Mouse (Mus musculus): ENCODE measurements around the gene Dach1. TPM values are rescaled to one million over a fixed set of nuclear protein-coding genes. Genes with fewer than 3 reads are reported as not detected.

Gene Dach1
- total RNA-seq, 2 experiments from 2014 or later: 7.1 to 12.9 TPM

DNA sequence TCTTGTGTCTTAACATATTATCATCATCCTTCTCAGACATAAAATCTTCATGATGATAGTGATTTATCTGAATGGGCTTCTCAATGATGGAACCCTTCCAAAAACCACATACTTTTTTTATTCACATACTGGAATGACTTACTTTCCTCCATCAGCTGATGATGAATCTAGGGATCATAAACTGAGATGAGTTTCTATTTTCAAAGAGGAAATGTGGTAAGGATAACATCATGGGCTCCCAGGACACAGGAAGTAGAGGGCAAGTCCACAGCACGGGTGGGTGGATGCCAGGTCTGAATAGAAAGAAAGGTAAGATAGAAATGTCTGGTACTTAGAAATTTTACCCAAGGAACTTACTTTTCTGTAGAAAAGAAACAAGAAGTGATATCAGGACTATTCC is 56.5 kb downstream of the Dach1 start:
- 0 out of 2 replicates have a peak, but pooled peaks have one; percentile 31 for ATAC-seq (replicated peaks; ENCODE audit: poor library complexity, severe bottlenecking)

DNA sequence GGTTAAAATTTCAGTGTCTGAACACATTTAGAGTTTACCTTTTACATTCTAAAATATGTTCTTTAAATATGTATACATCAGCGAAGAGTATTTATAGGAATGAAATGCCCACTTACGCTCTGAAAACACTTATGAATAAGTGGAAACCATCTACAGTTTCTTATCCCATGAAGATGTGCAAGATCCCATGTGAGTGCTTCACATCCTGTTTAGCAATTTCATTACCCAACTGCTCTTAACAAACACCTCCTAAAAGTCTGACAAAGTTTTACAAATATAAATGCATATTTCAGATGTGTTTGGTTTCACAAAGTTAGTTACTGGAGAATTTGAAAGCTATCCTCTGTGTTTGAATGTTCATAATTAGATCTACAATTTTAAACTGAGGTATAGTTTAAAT is 59.6 kb downstream of the Dach1 start:
- ATAC-seq (replicated peaks; ENCODE audit: poor library complexity, severe bottlenecking): peak; percentile 94

DNA sequence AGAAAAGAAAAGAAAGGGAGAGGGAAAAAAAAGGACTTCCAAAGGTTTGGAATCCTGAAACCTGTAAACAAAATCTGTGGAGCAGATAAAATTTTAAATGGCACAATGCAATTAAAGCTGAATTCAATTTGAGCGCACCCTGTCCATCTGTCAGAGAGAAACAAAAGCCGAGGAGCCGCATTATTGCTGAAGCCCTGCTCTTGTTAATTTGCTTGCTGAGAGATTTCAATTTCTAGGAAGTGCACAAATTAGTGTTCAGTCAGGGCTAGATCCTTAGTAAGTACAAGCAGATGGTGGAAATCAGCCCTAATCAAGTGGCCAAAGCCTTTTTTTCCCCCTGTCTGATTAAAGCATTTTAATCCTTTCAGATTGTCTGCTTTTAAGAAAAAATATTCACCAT is 60.8 kb downstream of the Dach1 start:
- no peak for ATAC-seq (replicated peaks; ENCODE audit: poor library complexity, severe bottlenecking)

DNA sequence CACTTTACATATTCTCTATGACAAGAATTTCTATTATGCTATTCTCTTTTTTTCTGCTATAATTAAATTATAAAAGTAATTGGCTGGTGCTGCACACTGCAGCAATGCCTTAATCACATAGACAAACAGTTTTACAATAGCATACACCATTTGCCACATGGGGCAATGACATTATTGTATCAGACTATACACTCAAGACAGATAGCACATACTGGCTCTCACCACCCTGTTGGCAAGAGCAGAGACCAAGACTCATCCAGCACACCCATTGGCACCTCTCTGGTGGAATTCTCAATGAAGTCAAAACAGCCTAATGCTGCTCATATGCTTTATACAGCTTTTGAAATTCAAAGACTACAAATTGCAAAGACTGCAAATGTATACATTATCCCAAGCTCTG is 63.4 kb downstream of the Dach1 start:
- no peak for ATAC-seq (replicated peaks; ENCODE audit: poor library complexity, severe bottlenecking)

DNA sequence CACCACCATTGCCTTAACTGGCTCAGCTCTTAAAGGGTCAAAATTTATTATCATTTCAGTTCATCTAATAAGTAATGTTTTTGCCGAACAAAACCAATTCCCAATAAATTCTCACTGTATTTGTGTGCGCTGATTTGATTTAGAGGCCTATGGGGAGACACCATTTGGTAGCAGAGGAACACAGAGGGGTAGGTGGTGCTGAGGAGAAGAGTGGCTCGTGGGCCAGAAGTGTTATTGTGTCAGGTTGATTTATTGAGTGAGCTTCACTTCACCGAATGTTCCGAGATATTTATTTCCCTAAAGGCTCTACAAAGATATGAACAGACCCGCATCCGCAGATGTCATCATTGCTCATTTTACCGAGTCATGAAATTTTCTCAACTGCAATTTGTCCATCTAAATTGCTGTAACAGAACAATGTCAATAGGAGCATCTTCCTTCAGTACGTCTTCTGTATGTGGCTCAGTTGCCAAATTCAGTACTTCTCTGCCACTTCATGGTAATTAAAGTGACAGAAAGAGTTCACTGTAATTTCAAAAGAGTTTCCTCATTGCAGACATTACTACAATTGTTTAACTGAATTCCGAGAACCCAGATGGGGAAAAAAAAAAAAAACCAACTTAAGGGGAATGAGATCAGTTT is 65.1 kb downstream of the Dach1 start:
- peak; percentile 59 for ATAC-seq (replicated peaks; ENCODE audit: poor library complexity, severe bottlenecking)

DNA sequence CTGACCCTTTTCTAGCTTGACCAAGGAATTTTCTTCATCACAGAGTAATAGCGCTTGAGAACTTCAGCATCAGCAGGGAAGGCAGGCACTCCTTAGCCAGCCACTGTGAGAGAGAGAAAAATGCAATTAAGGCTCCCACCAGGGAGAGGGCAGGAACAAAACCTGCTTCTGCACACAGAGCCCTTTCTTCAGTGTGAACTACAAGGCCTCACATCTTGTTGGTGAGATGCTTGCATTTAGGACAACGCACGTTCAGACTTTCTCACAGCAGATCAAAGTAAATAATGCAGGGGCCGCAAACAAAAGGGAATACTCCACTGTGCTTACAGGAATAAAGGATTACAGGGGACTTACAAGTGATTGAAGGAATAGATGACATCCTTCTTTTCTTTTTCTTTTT is 74.3 kb downstream of the Dach1 start:
- ATAC-seq (replicated peaks; ENCODE audit: poor library complexity, severe bottlenecking): no peak

DNA sequence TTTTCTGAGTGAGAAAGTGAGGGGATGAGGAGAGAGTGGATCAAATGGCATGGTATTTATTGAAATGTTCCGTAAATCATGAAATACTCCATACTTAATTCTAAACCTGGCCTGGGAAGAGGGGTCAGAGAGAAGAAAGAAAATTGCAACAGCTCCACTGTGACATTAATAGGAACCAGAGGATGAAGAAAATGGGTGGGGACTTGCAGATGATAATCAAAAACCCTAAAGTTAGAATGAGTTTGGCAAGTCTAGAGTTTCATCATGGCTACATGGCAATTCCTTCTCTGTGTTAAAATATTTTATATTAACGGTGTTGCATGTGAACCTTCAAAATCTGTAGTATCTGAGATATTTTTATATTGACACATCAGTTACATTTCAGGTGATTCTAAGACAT is 80.3 kb downstream of the Dach1 start:
- peak; percentile 42 for ATAC-seq (replicated peaks; ENCODE audit: poor library complexity, severe bottlenecking)

DNA sequence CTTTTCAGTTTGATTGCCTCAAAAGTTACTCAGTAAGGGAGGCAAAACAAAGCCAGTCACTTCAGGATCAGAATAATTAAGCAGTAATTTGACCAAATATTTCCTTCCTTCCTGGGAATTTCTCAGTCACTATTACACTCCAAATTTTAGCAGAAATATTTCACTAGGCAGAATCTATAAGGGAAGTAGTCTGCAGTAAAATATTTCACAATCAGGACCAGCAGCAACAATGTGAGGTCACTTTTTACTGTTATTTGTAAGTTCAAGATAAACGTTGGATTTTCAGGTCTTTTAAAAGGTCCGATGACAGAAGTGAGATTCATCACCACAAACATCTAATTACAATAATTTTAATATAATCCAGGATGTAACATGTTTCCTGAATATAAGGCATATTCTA is 82.2 kb downstream of the Dach1 start:
- peak; percentile 72 for ATAC-seq (replicated peaks; ENCODE audit: poor library complexity, severe bottlenecking)

DNA sequence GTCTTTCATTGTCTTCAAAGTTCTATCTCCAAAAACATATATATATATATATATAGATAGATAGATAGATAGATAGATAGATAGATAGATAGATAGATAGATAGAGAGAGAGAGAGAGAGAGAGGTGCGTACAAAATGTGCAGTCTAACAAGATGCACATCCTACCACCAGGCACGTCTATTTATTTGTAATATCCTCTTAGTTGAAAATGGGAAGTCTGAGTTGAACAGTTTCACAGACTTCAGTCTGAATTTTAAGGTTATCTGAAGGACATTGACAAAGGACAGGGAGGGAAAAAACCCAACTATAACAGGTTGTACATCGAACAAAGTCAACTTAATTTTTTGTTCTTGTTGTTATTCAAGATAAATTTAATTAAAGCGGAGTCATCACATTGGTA is 82.8 kb downstream of the Dach1 start:
- ATAC-seq (replicated peaks; ENCODE audit: poor library complexity, severe bottlenecking): peak; percentile 62

DNA sequence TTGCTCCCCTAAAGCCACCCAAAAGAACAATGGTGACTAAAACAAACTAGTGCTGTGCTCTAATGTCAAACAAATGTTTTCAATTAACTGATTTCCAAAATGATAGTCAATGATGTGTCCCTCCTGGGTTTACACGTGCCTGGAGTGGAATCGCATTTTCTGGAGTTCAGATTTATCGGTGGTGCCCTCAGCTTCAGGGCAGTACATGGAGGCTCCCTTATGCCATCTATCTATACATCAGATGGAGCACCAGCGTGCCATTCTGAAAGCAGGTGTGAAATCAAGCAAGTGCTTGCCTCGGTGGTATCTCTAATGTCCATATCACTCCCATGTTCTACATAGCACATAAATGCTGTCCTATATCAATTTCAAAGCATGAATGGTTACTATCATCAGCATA is 84.4 kb downstream of the Dach1 start:
- no peak for ATAC-seq (replicated peaks; ENCODE audit: poor library complexity, severe bottlenecking)

DNA sequence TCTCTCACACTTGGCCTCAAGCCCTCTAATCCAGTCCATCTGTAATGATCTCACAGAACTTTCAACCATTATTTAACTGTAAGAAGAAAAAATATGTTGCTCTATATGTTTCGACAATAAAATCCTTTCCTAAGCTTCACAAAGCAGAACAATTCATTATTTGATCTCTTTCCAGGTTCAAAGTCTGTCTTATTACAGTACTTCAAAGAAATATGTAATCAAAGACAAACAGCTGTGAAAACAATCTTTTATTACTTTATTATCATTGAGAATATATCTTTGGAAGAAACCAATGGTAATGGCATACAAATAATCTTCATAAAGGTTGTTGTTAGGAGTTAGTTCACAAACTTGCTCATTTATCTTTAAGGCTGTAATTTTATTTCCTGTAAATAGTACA is 84.8 kb downstream of the Dach1 start:
- ATAC-seq (replicated peaks; ENCODE audit: poor library complexity, severe bottlenecking): no peak

DNA sequence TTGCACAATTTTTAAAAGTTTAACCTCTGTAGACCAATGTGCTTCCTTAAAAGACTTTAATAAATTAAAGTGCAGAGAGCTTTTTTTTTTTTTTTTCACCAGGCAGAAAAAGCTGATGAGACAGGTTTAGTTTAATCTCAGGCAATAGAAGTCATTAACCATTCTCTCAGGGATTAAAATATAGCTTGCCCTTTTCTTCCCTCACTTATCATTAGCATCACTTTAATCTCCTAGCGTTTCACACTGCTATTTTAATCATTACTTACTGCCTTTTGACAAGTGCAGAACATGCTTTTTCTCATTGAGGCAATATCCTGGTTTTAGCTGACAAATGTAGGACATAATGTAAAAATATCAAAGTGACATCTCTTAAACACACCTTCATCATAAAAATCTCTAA is 86.1 kb downstream of the Dach1 start:
- ATAC-seq (replicated peaks; ENCODE audit: poor library complexity, severe bottlenecking): no peak

DNA sequence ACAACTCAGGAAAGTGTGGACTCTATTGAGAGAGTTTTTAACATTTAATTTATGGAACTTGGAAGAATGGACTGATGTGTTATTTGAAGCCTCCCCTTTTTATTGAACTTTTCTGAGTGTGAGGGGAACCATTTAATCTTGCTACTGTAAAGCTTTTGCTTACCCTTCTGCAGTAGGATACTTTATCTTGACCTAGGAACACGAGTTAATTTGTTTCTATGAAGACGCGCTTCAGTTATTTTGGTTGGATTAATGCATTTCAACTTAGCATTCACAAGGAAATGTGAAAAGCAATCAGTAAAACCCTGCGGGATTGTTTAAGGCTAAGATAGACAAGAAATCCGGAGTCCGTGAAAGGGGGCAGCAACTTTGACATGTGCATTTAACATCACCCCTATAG is 89.6 kb downstream of the Dach1 start:
- no peak for ATAC-seq (replicated peaks; ENCODE audit: poor library complexity, severe bottlenecking)

DNA sequence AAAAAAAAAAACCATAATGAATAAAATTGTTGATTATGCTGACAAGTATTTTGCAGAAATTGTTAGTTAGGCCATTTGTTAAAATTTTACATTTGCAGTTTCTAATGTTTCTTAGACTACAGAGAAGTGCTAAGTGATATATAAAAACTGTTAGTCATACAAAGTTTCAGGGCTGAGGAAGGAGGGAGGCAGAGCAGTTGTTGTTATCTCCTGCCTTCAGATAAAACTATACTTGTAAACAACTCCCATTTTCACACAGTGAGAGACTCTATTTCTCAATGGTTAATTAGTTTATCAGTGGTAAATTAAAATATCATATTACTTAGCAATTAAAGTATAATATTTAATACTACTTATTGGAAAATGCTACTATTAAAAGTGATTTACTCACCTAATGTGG is 91.6 kb downstream of the Dach1 start:
- ATAC-seq (replicated peaks; ENCODE audit: poor library complexity, severe bottlenecking): no peak

DNA sequence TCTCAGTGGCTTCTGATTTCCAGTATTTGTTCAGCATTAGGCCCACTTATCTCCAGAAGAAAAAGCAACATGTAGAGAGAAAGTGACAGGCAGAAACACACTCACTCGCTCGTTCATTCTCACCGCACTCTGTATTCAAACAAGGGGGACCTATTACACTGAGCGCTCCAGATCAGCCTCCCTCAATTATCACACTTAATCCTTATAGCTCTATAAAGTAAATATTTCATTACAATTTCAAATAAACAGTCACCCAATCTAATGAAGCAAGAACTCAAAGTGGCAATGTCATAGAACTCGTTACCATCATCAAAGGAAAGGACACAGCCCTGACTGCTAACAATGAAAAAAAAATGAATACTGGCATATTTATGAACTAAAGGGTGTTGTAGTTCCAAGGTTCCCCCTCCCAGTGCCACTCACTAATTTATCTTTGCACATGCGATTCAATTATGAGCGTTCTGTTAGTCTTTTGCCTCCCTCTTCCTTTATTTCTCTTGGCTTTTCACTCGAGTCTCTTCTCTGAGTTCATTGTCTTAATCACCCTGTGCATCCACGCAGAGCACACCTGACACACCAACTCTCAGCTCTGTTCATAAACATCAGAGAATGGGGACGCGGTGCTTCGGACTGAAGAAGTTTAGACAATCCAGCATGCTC is 96.0 kb downstream of the Dach1 start:
- no peak for ATAC-seq (replicated peaks; ENCODE audit: poor library complexity, severe bottlenecking)

DNA sequence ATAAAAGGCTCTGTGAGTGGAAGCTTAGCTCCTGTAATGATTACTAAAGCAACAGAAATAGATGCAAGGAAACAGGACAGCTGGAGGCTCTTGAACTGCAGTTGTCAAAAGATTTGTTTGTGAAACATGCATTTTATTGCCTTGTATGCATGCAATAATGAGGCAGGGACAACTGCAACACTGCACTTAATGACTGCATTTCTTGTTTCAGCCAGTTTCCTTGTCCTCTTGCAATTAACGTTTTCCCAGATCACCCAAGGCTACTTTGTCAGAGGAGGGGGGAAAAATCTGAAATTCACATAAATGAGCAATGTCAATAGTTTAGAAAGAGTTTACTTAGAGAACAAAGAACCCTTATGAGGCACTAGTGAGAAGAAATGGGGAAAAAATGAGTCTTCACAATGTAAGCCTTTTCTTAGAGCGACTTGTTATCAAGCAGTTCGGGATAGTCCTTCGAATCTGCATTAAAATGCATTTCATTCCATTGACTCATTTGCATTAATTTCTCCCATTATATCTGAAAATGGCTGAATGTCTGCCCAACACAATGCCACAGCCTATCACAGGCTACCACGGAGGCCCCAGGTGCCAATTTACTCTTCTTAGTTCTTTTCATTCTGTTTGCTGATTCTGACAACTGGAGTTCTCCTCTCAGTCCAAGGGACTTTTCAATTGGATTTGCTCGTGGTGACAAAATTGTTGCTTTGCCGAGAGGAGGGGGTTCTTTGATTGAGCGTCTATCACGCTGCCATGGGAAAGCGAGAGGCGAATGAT is 96.7 kb downstream of the Dach1 start:
- ATAC-seq (replicated peaks; ENCODE audit: poor library complexity, severe bottlenecking): no peak

DNA sequence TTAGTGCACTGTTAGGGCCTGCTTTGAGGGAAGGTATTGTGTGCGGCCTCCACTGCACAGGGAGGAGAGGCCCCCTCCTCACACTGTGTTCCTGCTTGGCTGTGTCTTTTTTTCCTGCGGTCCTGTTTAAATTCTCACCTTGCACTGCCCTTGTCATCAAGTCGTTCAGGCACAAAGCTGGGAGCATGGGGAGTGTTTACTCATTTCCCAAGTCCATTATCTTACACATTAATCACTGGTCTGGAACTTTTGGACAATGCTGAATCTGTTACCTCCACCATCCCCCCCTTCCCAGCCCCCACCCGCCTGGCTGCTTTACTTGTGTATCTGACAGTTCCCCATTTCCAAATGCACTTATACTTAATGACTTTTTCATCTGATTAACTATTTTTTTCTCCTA is 97.7 kb downstream of the Dach1 start:
- ATAC-seq (replicated peaks; ENCODE audit: poor library complexity, severe bottlenecking): no peak

DNA sequence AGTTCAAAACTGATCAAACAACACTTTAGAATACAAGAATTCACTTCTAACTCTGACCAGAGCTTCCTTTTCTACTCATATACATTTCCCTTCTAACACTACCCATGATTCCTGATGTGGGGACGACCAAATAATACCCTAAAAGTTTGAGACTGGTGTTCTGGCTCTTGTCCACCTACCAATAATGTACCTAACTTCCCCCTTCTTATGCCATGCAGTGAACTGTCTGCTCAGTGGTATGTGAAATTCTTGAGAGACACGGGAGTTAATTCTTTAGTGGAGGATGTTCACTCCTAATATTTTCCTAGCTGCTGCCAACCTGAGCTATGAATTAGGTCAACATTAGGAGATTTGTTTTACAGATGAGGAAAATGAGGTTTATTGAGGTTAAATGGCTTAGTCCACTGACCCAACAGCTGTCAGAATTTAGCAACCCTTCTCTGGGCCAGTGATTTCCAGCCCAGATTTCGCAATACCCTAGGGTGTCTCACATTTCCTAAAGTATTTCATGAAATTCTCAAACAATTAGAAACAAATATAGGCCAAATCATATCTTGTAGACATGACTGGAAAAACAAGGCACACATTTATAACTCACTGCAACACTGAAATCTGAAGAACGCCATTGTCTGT is 102.2 kb downstream of the Dach1 start:
- ATAC-seq (replicated peaks; ENCODE audit: poor library complexity, severe bottlenecking): peak; percentile 90

DNA sequence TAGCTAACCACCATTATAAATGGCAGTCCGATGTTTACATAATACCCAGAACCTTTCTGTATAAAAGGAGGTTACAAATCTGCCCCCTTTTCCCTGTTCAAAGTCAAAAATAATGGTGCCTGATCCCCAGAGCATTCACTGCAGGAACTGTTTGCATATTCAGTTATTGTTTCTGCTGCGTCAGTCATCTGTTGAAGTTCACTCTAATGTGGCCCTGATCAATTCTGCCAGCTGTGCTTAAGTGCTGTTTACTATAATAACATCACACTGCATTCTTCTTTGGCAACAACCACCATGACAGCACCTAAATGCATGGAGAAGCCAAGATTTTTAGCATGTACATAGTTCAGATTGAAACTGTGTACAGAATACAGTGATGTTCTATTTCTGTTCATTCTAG is 105.4 kb downstream of the Dach1 start:
- no peak for ATAC-seq (replicated peaks; ENCODE audit: poor library complexity, severe bottlenecking)

DNA sequence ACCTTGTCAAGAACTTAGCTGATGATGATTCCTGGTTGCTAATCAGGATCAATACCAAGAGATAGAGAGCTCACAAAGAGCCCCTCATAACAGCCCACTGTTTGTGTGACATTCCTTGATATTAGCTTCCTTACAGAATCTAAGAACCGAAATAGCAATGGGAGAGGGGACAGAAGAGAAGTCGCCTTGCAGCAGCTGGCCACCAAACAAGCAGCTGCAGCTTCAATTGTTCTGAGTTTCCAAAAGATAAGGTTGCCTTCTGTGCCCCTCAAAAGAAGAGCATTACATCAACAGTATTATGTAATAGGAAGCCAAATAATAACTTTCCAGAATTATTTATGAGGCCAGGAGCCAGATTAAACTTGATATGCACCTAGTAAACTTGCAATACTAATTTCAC is 120.2 kb downstream of the Dach1 start:
- no peak for ATAC-seq (replicated peaks; ENCODE audit: poor library complexity, severe bottlenecking)

DNA sequence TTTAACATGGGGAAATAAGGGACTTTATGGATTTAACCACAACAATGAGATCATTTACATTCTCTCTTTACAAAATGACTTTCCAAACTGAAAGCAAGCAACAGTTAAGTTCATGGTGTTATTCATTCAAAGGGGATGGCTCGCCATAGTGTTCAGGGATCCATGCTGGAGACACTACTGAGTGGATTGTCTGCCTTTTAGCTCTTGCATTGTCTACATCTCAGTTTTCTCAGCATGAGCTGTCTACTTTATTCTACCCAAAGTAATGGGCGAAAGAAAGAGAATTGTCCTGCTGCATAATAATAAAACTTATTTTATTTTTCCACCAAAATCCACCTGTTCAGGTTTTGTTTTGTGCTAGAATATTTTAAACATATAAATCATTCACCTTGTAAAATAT is 121.2 kb downstream of the Dach1 start:
- 0 out of 2 replicates have a peak, but pooled peaks have one; percentile 14 for ATAC-seq (replicated peaks; ENCODE audit: poor library complexity, severe bottlenecking)

Measured in granulocyte monocyte progenitor cell, adult 5-6 weeks (primary cell).